Mouse (Mus musculus): ENCODE results near the gene Xkr7. TPM values are rescaled to one million over a fixed set of nuclear protein-coding genes. Genes with fewer than 3 reads are reported as not detected.

The Xkr7 gene
- total RNA-seq, 1 experiment, result 0.36 TPM

DNA sequence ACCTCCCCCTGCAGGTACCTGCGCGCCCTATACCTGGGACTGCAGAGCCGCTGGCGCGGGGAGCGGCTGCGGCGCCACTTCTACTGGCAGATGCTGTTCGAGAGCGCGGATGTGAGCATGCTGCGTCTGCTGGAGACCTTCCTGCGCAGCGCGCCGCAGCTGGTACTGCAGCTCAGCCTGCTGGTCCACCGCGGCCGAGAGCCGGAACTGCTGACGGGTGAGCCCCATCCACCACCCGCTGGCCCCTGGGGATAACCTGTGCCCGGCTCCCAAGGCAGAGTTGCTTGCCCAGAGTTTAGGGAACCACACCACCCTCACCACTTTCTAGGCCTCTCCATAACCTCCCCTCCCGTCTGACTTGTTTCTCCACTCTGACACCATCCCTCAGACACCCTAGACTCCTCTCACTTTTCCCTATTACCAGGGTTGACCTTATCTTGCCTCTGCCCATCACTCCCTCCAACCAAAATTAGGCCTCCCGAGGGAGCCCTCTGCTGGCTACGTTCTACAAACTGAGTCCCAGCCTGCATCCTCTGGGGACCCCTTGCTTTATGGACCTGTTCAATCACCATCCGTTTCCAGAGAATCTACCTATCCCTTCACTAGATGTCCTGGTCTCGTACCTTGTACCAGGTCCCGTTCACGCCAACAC lies 21.2 kb downstream of the Xkr7 start:
- DNase-seq (ENCODE audit: low read depth, low spot score), result no peak
- H3K9me3 ChIP-seq (ENCODE audit: control insufficient read depth, insufficient read depth, low read depth, low read length), result no peaks in the 10 kb centered on the region
- H3K4me1 ChIP-seq (ENCODE audit: control insufficient read depth in 2 of 2, insufficient read depth in 2 of 2, low read length in 2 of 2, poor library complexity in 1 of 2), result peaks cover 0 to 8% of the 10 kb centered on the region in 2 experiments; a peak in 1 of 4 replicates
- no peak for TF ChIP-seq ZC3H11A (IDR thresholded peaks at IDR 0.05; ENCODE audit: borderline replicate concordance, low read depth, low read length)
- no peak for TF ChIP-seq MAFK (IDR thresholded peaks at IDR 0.05; ENCODE audit: insufficient read depth, low read depth, low read length)
- TF ChIP-seq HCFC1 (IDR thresholded peaks at IDR 0.05; ENCODE audit: borderline replicate concordance, insufficient read depth, low read length), result no peak
- TF ChIP-seq ZNF384 (IDR thresholded peaks at IDR 0.05; ENCODE audit: low read depth, low read length), result no peak
- no peak for TF ChIP-seq CHD2 (IDR thresholded peaks at IDR 0.05; ENCODE audit: low read depth, low read length)
- no peaks in the 10 kb centered on the region for H3K36me3 ChIP-seq (ENCODE audit: control insufficient read depth, insufficient read depth, low read length, poor library complexity, severe bottlenecking)
- in situ Hi-C loops (cut with MboI; ENCODE audit: low sequenced_read_pairs in 2 of 2, unreplicated experiment in 2 of 2), result no loop called here
- no peak overlapping the region for H3K27ac ChIP-seq (ENCODE audit: insufficient read depth, low read depth, low read length, poor library complexity, severe bottlenecking)
- 0 out of 2 replicates have a peak overlapping the region, but pooled peaks have one; percentile 4 for H3K9ac ChIP-seq (ENCODE audit: insufficient read depth, low read depth, low read length, poor library complexity, severe bottlenecking)
- H3K4me3 ChIP-seq (ENCODE audit: insufficient read depth in 1 of 2, low read depth in 1 of 2, low read length in 2 of 2, poor library complexity in 1 of 2, severe bottlenecking in 1 of 2), result peak overlapping the region; percentile 46 to 50; a peak in 3 of 4 replicates

DNA sequence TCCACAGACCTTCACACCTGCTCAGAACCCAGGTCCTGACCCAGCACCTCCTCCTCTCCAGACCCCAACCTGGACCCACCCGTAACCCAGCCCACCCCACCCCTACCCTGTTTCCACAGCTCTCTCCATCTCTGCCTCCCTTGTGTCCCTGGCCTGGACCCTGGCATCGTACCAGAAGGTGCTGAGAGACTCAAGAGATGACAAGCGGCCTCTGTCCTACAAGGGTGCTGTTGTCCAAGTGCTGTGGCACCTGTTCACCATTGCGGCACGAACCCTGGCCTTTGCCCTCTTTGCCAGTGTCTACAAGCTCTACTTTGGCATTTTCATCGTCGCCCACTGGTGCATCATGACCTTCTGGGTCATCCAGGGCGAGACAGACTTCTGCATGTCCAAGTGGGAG lies 22.2 kb downstream of the Xkr7 start:
- Histone ChIP-seq H3K27ac (ENCODE audit: insufficient read depth, low read depth, low read length, poor library complexity, severe bottlenecking) (no peak overlapping the region), H3K9me3 (ENCODE audit: control insufficient read depth, insufficient read depth, low read depth, low read length) (no peaks in the 10 kb centered on the region), H3K36me3 (ENCODE audit: control insufficient read depth, insufficient read depth, low read length, poor library complexity, severe bottlenecking) (no peaks in the 10 kb centered on the region), H3K4me3 (ENCODE audit: insufficient read depth in 1 of 2, low read depth in 1 of 2, low read length in 2 of 2, poor library complexity in 1 of 2, severe bottlenecking in 1 of 2) (no peak overlapping the region), H3K4me1 (ENCODE audit: control insufficient read depth in 2 of 2, insufficient read depth in 2 of 2, low read length in 2 of 2, poor library complexity in 1 of 2) (peaks cover 0 to 6% of the 10 kb centered on the region in 2 experiments; a peak in 1 of 4 replicates), H3K9ac (ENCODE audit: insufficient read depth, low read depth, low read length, poor library complexity, severe bottlenecking) (no peak overlapping the region)
- in situ Hi-C loops (cut with MboI; ENCODE audit: low sequenced_read_pairs in 2 of 2, unreplicated experiment in 2 of 2), result no loop called here
- DNase-seq (ENCODE audit: low read depth, low spot score), result no peak
- TF ChIP-seq ZC3H11A (IDR thresholded peaks at IDR 0.05; ENCODE audit: borderline replicate concordance, low read depth, low read length) (no peak), HCFC1 (IDR thresholded peaks at IDR 0.05; ENCODE audit: borderline replicate concordance, insufficient read depth, low read length) (no peak), ZNF384 (IDR thresholded peaks at IDR 0.05; ENCODE audit: low read depth, low read length) (no peak), MAFK (IDR thresholded peaks at IDR 0.05; ENCODE audit: insufficient read depth, low read depth, low read length) (no peak), CHD2 (IDR thresholded peaks at IDR 0.05; ENCODE audit: low read depth, low read length) (no peak)

DNA sequence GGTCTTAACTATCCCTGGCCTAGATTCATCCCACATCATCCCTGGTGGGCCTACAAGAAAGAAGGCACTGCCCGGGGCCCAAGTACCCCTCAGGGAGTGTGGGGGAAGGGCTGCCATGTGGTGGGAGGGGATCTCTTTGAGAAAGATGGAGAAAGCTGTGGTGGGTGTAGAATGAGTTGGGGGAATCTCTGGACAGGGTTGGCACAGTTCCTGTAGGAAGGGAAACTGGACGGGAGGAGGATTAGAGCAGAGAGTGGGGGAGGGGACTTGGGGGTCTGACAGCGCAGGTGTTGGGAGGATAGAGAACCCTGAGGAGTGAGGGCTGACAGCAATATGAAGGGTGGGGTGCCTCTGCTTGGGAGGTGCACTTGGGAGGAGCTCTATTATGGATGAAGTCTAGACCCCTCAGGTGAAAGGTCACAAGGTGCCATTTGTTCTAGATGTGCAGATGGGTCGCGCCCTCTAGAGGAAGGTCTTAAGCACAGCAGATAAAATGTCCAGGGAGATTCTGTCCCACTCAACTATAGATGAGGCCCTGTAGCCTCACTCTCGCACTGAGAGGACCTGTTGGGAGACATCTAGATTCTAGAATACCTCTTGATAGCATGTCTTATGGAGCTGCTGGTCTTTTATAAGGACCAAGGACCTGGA lies 23.7 kb downstream of the Xkr7 start:
- TF ChIP-seq MAFK (IDR thresholded peaks at IDR 0.05; ENCODE audit: insufficient read depth, low read depth, low read length) (no peak), ZC3H11A (IDR thresholded peaks at IDR 0.05; ENCODE audit: borderline replicate concordance, low read depth, low read length) (no peak), ZNF384 (IDR thresholded peaks at IDR 0.05; ENCODE audit: low read depth, low read length) (no peak), CHD2 (IDR thresholded peaks at IDR 0.05; ENCODE audit: low read depth, low read length) (no peak), HCFC1 (IDR thresholded peaks at IDR 0.05; ENCODE audit: borderline replicate concordance, insufficient read depth, low read length) (no peak)
- no peak for DNase-seq (ENCODE audit: low read depth, low spot score)
- Histone ChIP-seq H3K4me1 (ENCODE audit: control insufficient read depth in 2 of 2, insufficient read depth in 2 of 2, low read length in 2 of 2, poor library complexity in 1 of 2) (peaks cover 0 to 6% of the 10 kb centered on the region in 2 experiments; a peak in 1 of 4 replicates), H3K9me3 (ENCODE audit: control insufficient read depth, insufficient read depth, low read depth, low read length) (no peaks in the 10 kb centered on the region), H3K36me3 (ENCODE audit: control insufficient read depth, insufficient read depth, low read length, poor library complexity, severe bottlenecking) (no peaks in the 10 kb centered on the region), H3K27ac (ENCODE audit: insufficient read depth, low read depth, low read length, poor library complexity, severe bottlenecking) (no peak overlapping the region), H3K4me3 (ENCODE audit: insufficient read depth in 1 of 2, low read depth in 1 of 2, low read length in 2 of 2, poor library complexity in 1 of 2, severe bottlenecking in 1 of 2) (no peak overlapping the region), H3K9ac (ENCODE audit: insufficient read depth, low read depth, low read length, poor library complexity, severe bottlenecking) (no peak overlapping the region)
- in situ Hi-C loops (cut with MboI; ENCODE audit: low sequenced_read_pairs in 2 of 2, unreplicated experiment in 2 of 2), result no loop called here

GRCm38 (mm10) chr2:153058365-153058764 lies 26.7 kb downstream of the Xkr7 start:
- TF ChIP-seq ZC3H11A (IDR thresholded peaks at IDR 0.05; ENCODE audit: borderline replicate concordance, low read depth, low read length) (no peak), MAFK (IDR thresholded peaks at IDR 0.05; ENCODE audit: insufficient read depth, low read depth, low read length) (no peak), HCFC1 (IDR thresholded peaks at IDR 0.05; ENCODE audit: borderline replicate concordance, insufficient read depth, low read length) (no peak), ZNF384 (IDR thresholded peaks at IDR 0.05; ENCODE audit: low read depth, low read length) (no peak), CHD2 (IDR thresholded peaks at IDR 0.05; ENCODE audit: low read depth, low read length) (no peak)
- Histone ChIP-seq H3K4me1 (ENCODE audit: control insufficient read depth in 2 of 2, insufficient read depth in 2 of 2, low read length in 2 of 2, poor library complexity in 1 of 2) (peaks cover 0 to 2% of the 10 kb centered on the region in 2 experiments; a peak in 1 of 4 replicates), H3K36me3 (ENCODE audit: control insufficient read depth, insufficient read depth, low read length, poor library complexity, severe bottlenecking) (no peaks in the 10 kb centered on the region), H3K4me3 (ENCODE audit: insufficient read depth in 1 of 2, low read depth in 1 of 2, low read length in 2 of 2, poor library complexity in 1 of 2, severe bottlenecking in 1 of 2) (no peak overlapping the region), H3K9ac (ENCODE audit: insufficient read depth, low read depth, low read length, poor library complexity, severe bottlenecking) (no peak overlapping the region), H3K9me3 (ENCODE audit: control insufficient read depth, insufficient read depth, low read depth, low read length) (no peaks in the 10 kb centered on the region), H3K27ac (ENCODE audit: insufficient read depth, low read depth, low read length, poor library complexity, severe bottlenecking) (no peak overlapping the region)
- DNase-seq (ENCODE audit: low read depth, low spot score), result no peak
- in situ Hi-C loops (cut with MboI; ENCODE audit: low sequenced_read_pairs in 2 of 2, unreplicated experiment in 2 of 2), result no loop called here
